Mouse (Mus musculus): ENCODE results near the gene Olfr847. TPM values are rescaled to one million over a fixed set of nuclear protein-coding genes. Genes with fewer than 3 reads are reported as not detected.

Olfr847 gene
- not detected for polyA plus RNA-seq (2014; fragmentation: Illumina TruSeq; extraction: RNeasy Lipid Tissue Mini Kit (QIAGEN cat#74804); ENCODE audit: low read depth, low replicate concordance)

GRCm38 (mm10) chr9:19378569-19378968 is at the start of gene Olfr847:
Gene Olfr847 (minus strand): TSS chr9:19378669.

GRCm38 (mm10) chr9:19363905-19364304 is 14.6 kb downstream of the Olfr847 start, which contains the start of gene Olfr846:
Gene Olfr846 (minus strand): TSS chr9:19364005.

GRCm38 (mm10) chr9:19336157-19336556 is 42.3 kb downstream of the Olfr847 start, which contains the start of gene Olfr845:
Gene Olfr845 (plus strand): TSS chr9:19336457.

Other genes with a start within 250 kb of the Olfr847 start
- not detected for gene Olfr837, start 242.4 kb downstream of the Olfr847 start, polyA plus RNA-seq (2014; fragmentation: Illumina TruSeq; extraction: RNeasy Lipid Tissue Mini Kit (QIAGEN cat#74804); ENCODE audit: low read depth, low replicate concordance)
- not detected for gene Olfr839-ps1, start 201.4 kb downstream of the Olfr847 start, polyA plus RNA-seq (2014; fragmentation: Illumina TruSeq; extraction: RNeasy Lipid Tissue Mini Kit (QIAGEN cat#74804); ENCODE audit: low read depth, low replicate concordance)
- gene Olfr843, start 126.7 kb downstream of the Olfr847 start, polyA plus RNA-seq (2014; fragmentation: Illumina TruSeq; extraction: RNeasy Lipid Tissue Mini Kit (QIAGEN cat#74804); ENCODE audit: low read depth, low replicate concordance), result not detected
- gene Olfr844, start 62.3 kb downstream of the Olfr847 start, polyA plus RNA-seq (2014; fragmentation: Illumina TruSeq; extraction: RNeasy Lipid Tissue Mini Kit (QIAGEN cat#74804); ENCODE audit: low read depth, low replicate concordance), result not detected
- gene Olfr845, start 42.2 kb downstream of the Olfr847 start, polyA plus RNA-seq (2014; fragmentation: Illumina TruSeq; extraction: RNeasy Lipid Tissue Mini Kit (QIAGEN cat#74804); ENCODE audit: low read depth, low replicate concordance), result not detected
- gene Olfr846, start 14.7 kb downstream of the Olfr847 start, polyA plus RNA-seq (2014; fragmentation: Illumina TruSeq; extraction: RNeasy Lipid Tissue Mini Kit (QIAGEN cat#74804); ENCODE audit: low read depth, low replicate concordance), result not detected
- gene Olfr849, start 61.6 kb upstream of the Olfr847 start, polyA plus RNA-seq (2014; fragmentation: Illumina TruSeq; extraction: RNeasy Lipid Tissue Mini Kit (QIAGEN cat#74804); ENCODE audit: low read depth, low replicate concordance), result not detected
- gene Olfr850, start 99.6 kb upstream of the Olfr847 start, polyA plus RNA-seq (2014; fragmentation: Illumina TruSeq; extraction: RNeasy Lipid Tissue Mini Kit (QIAGEN cat#74804); ENCODE audit: low read depth, low replicate concordance), result not detected
- not detected for gene Olfr851, start 114.6 kb upstream of the Olfr847 start, polyA plus RNA-seq (2014; fragmentation: Illumina TruSeq; extraction: RNeasy Lipid Tissue Mini Kit (QIAGEN cat#74804); ENCODE audit: low read depth, low replicate concordance)
- not detected for gene Olfr853, start 162.4 kb upstream of the Olfr847 start, polyA plus RNA-seq (2014; fragmentation: Illumina TruSeq; extraction: RNeasy Lipid Tissue Mini Kit (QIAGEN cat#74804); ENCODE audit: low read depth, low replicate concordance)
- gene Olfr854, start 188.7 kb upstream of the Olfr847 start, polyA plus RNA-seq (2014; fragmentation: Illumina TruSeq; extraction: RNeasy Lipid Tissue Mini Kit (QIAGEN cat#74804); ENCODE audit: low read depth, low replicate concordance), result not detected
- not detected for gene Olfr855, start 203.9 kb upstream of the Olfr847 start, polyA plus RNA-seq (2014; fragmentation: Illumina TruSeq; extraction: RNeasy Lipid Tissue Mini Kit (QIAGEN cat#74804); ENCODE audit: low read depth, low replicate concordance)
- gene Zfp317, start 243.4 kb upstream of the Olfr847 start, polyA plus RNA-seq (2014; fragmentation: Illumina TruSeq; extraction: RNeasy Lipid Tissue Mini Kit (QIAGEN cat#74804); ENCODE audit: low read depth, low replicate concordance), result 25.1 TPM

All from testis, adult 10 weeks (tissue).